Mouse (Mus musculus) layer of hippocampus, postnatal 14 days (tissue): Measurements from ENCODE around the gene Tulp2. TPM values are rescaled to one million over a fixed set of nuclear protein-coding genes. Genes with fewer than 3 reads are reported as not detected.
A peak's percentile ranks its signal among the peaks of the same experiment; 100 is the strongest.
"Not testable (repeated sequence)": the region's sequence is repeated elsewhere in the genome, so short reads cannot be mapped to it uniquely, and the experiment has no call there.

Experiments
- DNase-seq, 2 experiments: peaks; one replicate each; pipeline ENCODE4 v3.0.0; 2021 to 2022; ENCODE audit warnings: low spot score in 2 of 2, mixed read lengths in 1 of 2
- total RNA-seq, 2 experiments: library from RNA; stranded (reverse); gene quantifications; 2 replicates each; pipeline ENCODE4 v1.2.3; 2021

The Tulp2 gene
- total RNA-seq, 2 experiments from 2014 or later = not detected

GRCm38 (mm10) chr7:45486761-45487415 lies 5.2 kb downstream of the Tulp2 start, which contains the start of gene Gm45808:
TSS of gene Gm45808 (minus strand) at chr7:45486811.
- DNase-seq = no peak

- DNase-seq = no peak
Measured at GRCm38 (mm10) chr7:45487861-45488292, 6.2 kb downstream of the Tulp2 start.

GRCm38 (mm10) chr7:45488293-45489204 lies 6.9 kb downstream of the Tulp2 start, which contains the start of gene Dhdh:
TSS of gene Dhdh (minus strand) at chr7:45488805.
- peak in 1 of 2 experiments; percentile 54 for DNase-seq

- DNase-seq = no peak
Measured at GRCm38 (mm10) chr7:45489578-45489977, 7.9 kb downstream of the Tulp2 start.

- no peak for DNase-seq
Measured at GRCm38 (mm10) chr7:45490822-45491221, 9.1 kb downstream of the Tulp2 start.

- no peak for DNase-seq
Measured at GRCm38 (mm10) chr7:45491264-45491663, 9.6 kb downstream of the Tulp2 start.

- DNase-seq = no peak
Measured at GRCm38 (mm10) chr7:45492225-45492844, 10.7 kb downstream of the Tulp2 start.

GRCm38 (mm10) chr7:45492951-45493350 lies 11.3 kb downstream of the Tulp2 start:
- DNase-seq = no peak

- DNase-seq = no peak
Measured at GRCm38 (mm10) chr7:45494548-45494947, 12.9 kb downstream of the Tulp2 start.

- DNase-seq = no peak
Measured at GRCm38 (mm10) chr7:45498427-45498826, 16.8 kb downstream of the Tulp2 start.

GRCm38 (mm10) chr7:45507583-45507982 lies 25.9 kb downstream of the Tulp2 start:
- DNase-seq = no peak

GRCm38 (mm10) chr7:45508561-45508960 lies 26.9 kb downstream of the Tulp2 start:
- DNase-seq = no peak

GRCm38 (mm10) chr7:45509181-45509882 lies 27.7 kb downstream of the Tulp2 start:
- DNase-seq = no peak

- peak; percentile 91 for DNase-seq
Measured at GRCm38 (mm10) chr7:45509912-45510787, 28.5 kb downstream of the Tulp2 start, which contains the start of gene Nucb1. TSS of gene Nucb1 (minus strand) at chr7:45510406.

GRCm38 (mm10) chr7:45514411-45514810 lies 32.7 kb downstream of the Tulp2 start:
- no peak for DNase-seq

- no peak for DNase-seq
Measured at GRCm38 (mm10) chr7:45515436-45515835, 33.8 kb downstream of the Tulp2 start.

GRCm38 (mm10) chr7:45516846-45517245 lies 35.2 kb downstream of the Tulp2 start:
- not testable (repeated sequence) for DNase-seq

- DNase-seq = no peak
Measured at GRCm38 (mm10) chr7:45518618-45519017, 36.9 kb downstream of the Tulp2 start.

- no peak for DNase-seq
Measured at GRCm38 (mm10) chr7:45519345-45520120, 37.9 kb downstream of the Tulp2 start.
